Mouse (Mus musculus) brain, embryonic 14.5 days (tissue): ENCODE data around the gene Purb. TPM values are rescaled to one million over a fixed set of nuclear protein-coding genes. Genes with fewer than 3 reads are reported as not detected.

Experiments
- DNase-seq: peaks from one replicate; pipeline ENCODE4 v3.0.0-alpha.2; 2011; ENCODE audit warnings: low read depth
- CTCF ChIP-seq: fragments of 200-500 bp; IDR thresholded peaks from 2 replicates; pipeline ENCODE4 v1.5.1; 2012; ENCODE audit warnings: inconsistent platforms, mild to moderate bottlenecking, moderate library complexity, borderline replicate concordance; ENCODE audit not compliant: insufficient read depth, insufficient read length; ENCODE audit errors: extremely low read depth
- POLR2A ChIP-seq: fragments of 200-500 bp; IDR thresholded peaks from 2 replicates; pipeline ENCODE4 v1.6.1; 2012; ENCODE audit warnings: mild to moderate bottlenecking, inconsistent platforms, borderline replicate concordance; ENCODE audit not compliant: poor library complexity, insufficient read depth, insufficient read length, severe bottlenecking; ENCODE audit errors: extremely low read depth
- polyA plus RNA-seq: library from polyadenylated mRNA; depleted of rRNA; stranded (reverse); fragments of >200 nt; gene quantifications from 2 replicates; pipeline ENCODE4 v1.2.3, GENCODE M21; 2012

The Purb gene
- polyA plus RNA-seq, 1 experiment: 12.8 TPM

GRCm38 (mm10) chr11:6483103-6483502, 7.4 kb upstream of the Purb start:
- no peak for TF ChIP-seq POLR2A
- TF ChIP-seq CTCF: no peak
- DNase-seq: no peak

- TF ChIP-seq POLR2A: no peak
- no peak for TF ChIP-seq CTCF
- no peak for DNase-seq
Observed at GRCm38 (mm10) chr11:6481669-6482185, 6.0 kb upstream of the Purb start.

- DNase-seq: no peak
- no peak for TF ChIP-seq CTCF
- TF ChIP-seq POLR2A: no peak
Observed at GRCm38 (mm10) chr11:6480681-6481405, 5.1 kb upstream of the Purb start.

- DNase-seq: no peak
- TF ChIP-seq CTCF (no peak), POLR2A (no peak)
Observed at GRCm38 (mm10) chr11:6480191-6480590, 4.5 kb upstream of the Purb start.

GRCm38 (mm10) chr11:6479231-6479630, 3.5 kb upstream of the Purb start:
- no peak for TF ChIP-seq CTCF
- no peak for TF ChIP-seq POLR2A
- DNase-seq: no peak

- no peak for DNase-seq
- TF ChIP-seq CTCF (no peak), POLR2A (no peak)
Observed at GRCm38 (mm10) chr11:6477350-6477749, 1.6 kb upstream of the Purb start.

- no peak for TF ChIP-seq POLR2A
- TF ChIP-seq CTCF: no peak
Observed at GRCm38 (mm10) chr11:6476876-6477275, 1.2 kb upstream of the Purb start.

GRCm38 (mm10) chr11:6474874-6475731, 614 bp downstream of the Purb start:
- TF ChIP-seq POLR2A: no peak
- no peak for TF ChIP-seq CTCF
- DNase-seq: peak; percentile 64

More at GRCm38 (mm10) chr11:6476876-6477275, 1.2 kb upstream of the Purb start:
- DNase-seq: no peak

GRCm38 (mm10) chr11:6474381-6474780, 1.3 kb downstream of the Purb start:
- DNase-seq: no peak
- TF ChIP-seq POLR2A (no peak), CTCF (no peak)

GRCm38 (mm10) chr11:6472076-6472475, 3.6 kb downstream of the Purb start:
- peak; percentile 46 for DNase-seq
- TF ChIP-seq CTCF: no peak
- TF ChIP-seq POLR2A: no peak

- no peak for DNase-seq
- no peak for TF ChIP-seq POLR2A
- TF ChIP-seq CTCF: no peak
Observed at GRCm38 (mm10) chr11:6471493-6471892, 4.2 kb downstream of the Purb start.
